Mouse (Mus musculus) MEL (cell line): ENCODE results near the gene Dpp4.

Source experiments
- CTCF ChIP-seq, 3 experiments: IDR thresholded peaks in 2 of 3; conservative IDR thresholded peaks in 1 of 3; 2 replicates each; pipeline ENCODE4 v1.5.1; 2011 to 2012; ENCODE audit warnings: low read length in 3 of 3, low read depth in 2 of 3, mild to moderate bottlenecking in 2 of 3, improper control_type of control experiment in 1 of 3, inconsistent platforms in 1 of 3, mixed read lengths in 1 of 3, moderate library complexity in 1 of 3; ENCODE audit not compliant: control insufficient read depth in 1 of 3, insufficient read depth in 1 of 3, poor library complexity in 1 of 3, severe bottlenecking in 1 of 3
- EP300 ChIP-seq, 2 experiments: IDR thresholded peaks; 2 replicates each; pipeline ENCODE4 v1.6.1; 2011; ENCODE audit warnings: improper control_type of control experiment in 2 of 2, low read length in 2 of 2, low read depth in 1 of 2, mild to moderate bottlenecking in 1 of 2
- NELFE ChIP-seq: IDR thresholded peaks from 2 replicates; pipeline ENCODE4 v1.6.1; 2011; ENCODE audit warnings: low read depth, low read length, improper control_type of control experiment
- POLR2A ChIP-seq, 2 experiments: IDR thresholded peaks; 2 replicates each; pipeline ENCODE4 v1.6.1; 2011 to 2012; ENCODE audit warnings: low read length in 2 of 2, mild to moderate bottlenecking in 2 of 2, control low read depth in 1 of 2, improper control_type of control experiment in 1 of 2, low read depth in 1 of 2, moderate library complexity in 1 of 2; ENCODE audit not compliant: control insufficient read depth in 1 of 2, insufficient read depth in 1 of 2, poor library complexity in 1 of 2
- SMC3 ChIP-seq: IDR thresholded peaks from 2 replicates; pipeline ENCODE4 v1.6.1; 2011; ENCODE audit warnings: low read depth, low read length, improper control_type of control experiment

DNA sequence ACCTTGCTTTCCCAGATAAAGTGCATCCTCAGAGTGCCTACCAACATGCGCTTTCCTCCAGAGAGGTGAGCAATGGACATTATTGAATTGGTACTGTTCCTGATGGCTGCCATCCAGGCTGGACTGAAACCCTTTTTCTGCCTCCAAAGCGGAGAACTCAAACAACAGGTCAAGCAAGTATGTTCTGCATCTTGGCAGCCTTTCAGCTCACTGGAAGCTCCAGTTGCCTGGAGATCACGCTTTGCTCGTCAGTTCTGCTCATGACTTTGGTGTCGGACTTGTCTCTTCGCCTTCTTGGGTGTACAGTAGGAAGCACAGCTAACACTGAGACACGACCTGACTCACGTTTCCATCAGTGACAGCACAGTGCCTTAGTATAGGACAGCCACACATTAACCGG, 49.8 kb downstream of the Dpp4 start:
- TF ChIP-seq POLR2A (IDR thresholded peaks at IDR 0.05; ENCODE audit: control insufficient read depth in 1 of 2, insufficient read depth in 1 of 2, low read depth in 1 of 2, low read length in 2 of 2, poor library complexity in 1 of 2), result no peak
- no peak for TF ChIP-seq CTCF (IDR thresholded peaks at IDR 0.05 in 2 of 3, conservative IDR thresholded peaks at IDR 0.05 in 1 of 3; ENCODE audit: control insufficient read depth in 1 of 3, insufficient read depth in 1 of 3, low read depth in 2 of 3, low read length in 3 of 3, poor library complexity in 1 of 3, severe bottlenecking in 1 of 3)
- no peak for TF ChIP-seq SMC3
- no peak for TF ChIP-seq EP300 (IDR thresholded peaks at IDR 0.05; ENCODE audit: low read depth in 1 of 2, low read length in 2 of 2)
- no peak for TF ChIP-seq NELFE
